Mouse (Mus musculus): Measurements from ENCODE around the gene Btbd9.
"Not testable (repeated sequence)": the region's sequence is repeated elsewhere in the genome, so short reads cannot be mapped to it uniquely, and the experiment has no call there.

Btbd9 gene

GRCm38 (mm10) chr17:30575941-30576773 is at the start of gene Btbd9:
Gene Btbd9, minus strand, starts transcription at chr17:30576488.
- peak; percentile 98 to 100 for DNase-seq (ENCODE audit: low spot score in 2 of 2)

GRCm38 (mm10) chr17:30624132-30624531 is 47.8 kb upstream of the Btbd9 start, which contains the start of gene Dnah8:
Gene Dnah8, plus strand, starts transcription at chr17:30624354.
- not testable (repeated sequence) for DNase-seq (ENCODE audit: low spot score in 2 of 2)

GRCm38 (mm10) chr17:30623200-30623599 is 46.9 kb upstream of the Btbd9 start:
- DNase-seq (ENCODE audit: low spot score in 2 of 2) = no peak

GRCm38 (mm10) chr17:30621450-30621849 is 45.2 kb upstream of the Btbd9 start:
- DNase-seq (ENCODE audit: low spot score in 2 of 2) = no peak

- DNase-seq (ENCODE audit: low spot score in 2 of 2) = no peak
Observed at GRCm38 (mm10) chr17:30620548-30620947, 44.3 kb upstream of the Btbd9 start.

- DNase-seq (ENCODE audit: low spot score in 2 of 2) = no peak
Observed at GRCm38 (mm10) chr17:30619153-30619552, 42.9 kb upstream of the Btbd9 start.

GRCm38 (mm10) chr17:30618136-30618891 is 42.0 kb upstream of the Btbd9 start:
- no peak for DNase-seq (ENCODE audit: low spot score in 2 of 2)

GRCm38 (mm10) chr17:30616203-30616602 is 39.9 kb upstream of the Btbd9 start:
- no peak for DNase-seq (ENCODE audit: low spot score in 2 of 2)

GRCm38 (mm10) chr17:30613350-30613749 is 37.1 kb upstream of the Btbd9 start:
- no peak for DNase-seq (ENCODE audit: low spot score in 2 of 2)

GRCm38 (mm10) chr17:30612075-30612859 is 36.0 kb upstream of the Btbd9 start:
- peak; percentile 100 for DNase-seq (ENCODE audit: low spot score in 2 of 2)

- DNase-seq (ENCODE audit: low spot score in 2 of 2) = no peak
Observed at GRCm38 (mm10) chr17:30611221-30612074, 35.2 kb upstream of the Btbd9 start.

GRCm38 (mm10) chr17:30610739-30611138 is 34.5 kb upstream of the Btbd9 start:
- DNase-seq (ENCODE audit: low spot score in 2 of 2) = no peak

- DNase-seq (ENCODE audit: low spot score in 2 of 2) = no peak
Observed at GRCm38 (mm10) chr17:30609980-30610307, 33.7 kb upstream of the Btbd9 start.

- DNase-seq (ENCODE audit: low spot score in 2 of 2) = peak; percentile 54 to 55
Observed at GRCm38 (mm10) chr17:30609305-30609979, 33.2 kb upstream of the Btbd9 start.

GRCm38 (mm10) chr17:30607909-30608495 is 31.7 kb upstream of the Btbd9 start:
- DNase-seq (ENCODE audit: low spot score in 2 of 2) = no peak

GRCm38 (mm10) chr17:30607330-30607729 is 31.0 kb upstream of the Btbd9 start:
- DNase-seq (ENCODE audit: low spot score in 2 of 2) = no peak

- no peak for DNase-seq (ENCODE audit: low spot score in 2 of 2)
Observed at GRCm38 (mm10) chr17:30606634-30607081, 30.4 kb upstream of the Btbd9 start.

- no peak for DNase-seq (ENCODE audit: low spot score in 2 of 2)
Observed at GRCm38 (mm10) chr17:30606206-30606605, 29.9 kb upstream of the Btbd9 start.

GRCm38 (mm10) chr17:30605001-30605400 is 28.7 kb upstream of the Btbd9 start:
- DNase-seq (ENCODE audit: low spot score in 2 of 2) = no peak

GRCm38 (mm10) chr17:30604296-30604695 is 28.0 kb upstream of the Btbd9 start:
- DNase-seq (ENCODE audit: low spot score in 2 of 2) = no peak
